Mouse (Mus musculus) ES-E14 (cell line): ENCODE measurements at regions not wholly inside any gene's neighbourhood (a gene's known extent, or its start where the extent isn't known, plus 50 kb on each side); places are given as distances from the start of the nearest gene placed in this dataset.

Experiments
- DNase-seq: peaks from one replicate; pipeline ENCODE4 v3.0.0-alpha.2; 2013; ENCODE audit warnings: low read depth, low spot score
- H3K27ac ChIP-seq: 2 replicates; pipeline ENCODE4 v1.5.1; 2012; ENCODE audit warnings: low read depth, mild to moderate bottlenecking, low read length, moderate library complexity, mixed read lengths; ENCODE audit not compliant: poor library complexity, insufficient read depth, severe bottlenecking
- H3K36me3 ChIP-seq: 2 replicates; pipeline ENCODE4 v1.6.1; 2012; ENCODE audit warnings: mild to moderate bottlenecking, low read length, moderate library complexity, mixed read lengths; ENCODE audit not compliant: control insufficient read depth, poor library complexity, insufficient read depth, severe bottlenecking
- H3K4me1 ChIP-seq, 2 experiments: fragments of 150-350 bp in 1 of 2; sonication (generic) in 1 of 2; 2 replicates each; pipeline ENCODE4 v1.6.1; 2012; ENCODE audit warnings: low read length in 2 of 2, mild to moderate bottlenecking in 1 of 2, mixed read lengths in 1 of 2; ENCODE audit not compliant: control insufficient read depth in 2 of 2, insufficient read depth in 2 of 2, poor library complexity in 1 of 2
- H3K4me3 ChIP-seq, 2 experiments: fragments of 150-350 bp in 1 of 2; sonication (generic) in 1 of 2; 2 replicates each; pipeline ENCODE4 v1.5.1; 2012; ENCODE audit warnings: low read length in 2 of 2, low read depth in 1 of 2, mild to moderate bottlenecking in 1 of 2, mixed read lengths in 1 of 2; ENCODE audit not compliant: insufficient read depth in 1 of 2, poor library complexity in 1 of 2, severe bottlenecking in 1 of 2
- H3K9ac ChIP-seq: 2 replicates; pipeline ENCODE4 v1.6.1; 2012; ENCODE audit warnings: low read depth, mild to moderate bottlenecking, low read length, mixed read lengths; ENCODE audit not compliant: poor library complexity, insufficient read depth, severe bottlenecking
- H3K9me3 ChIP-seq: fragments of 150-350 bp; sonication (generic); 2 replicates; pipeline ENCODE4 v1.6.1; 2012; ENCODE audit warnings: low read depth, mild to moderate bottlenecking, low read length; ENCODE audit not compliant: control insufficient read depth, insufficient read depth
- CHD2 ChIP-seq: IDR thresholded peaks from 2 replicates; pipeline ENCODE4 v1.6.1; 2014; ENCODE audit warnings: mild to moderate bottlenecking, low read depth, low read length, inconsistent platforms
- HCFC1 ChIP-seq: IDR thresholded peaks from 2 replicates; pipeline ENCODE4 v1.6.1; 2012; ENCODE audit warnings: low read length, inconsistent platforms, borderline replicate concordance; ENCODE audit not compliant: insufficient read depth
- MAFK ChIP-seq: IDR thresholded peaks from 2 replicates; pipeline ENCODE4 v1.6.1; 2014; ENCODE audit warnings: mild to moderate bottlenecking, low read depth, low read length, inconsistent platforms; ENCODE audit not compliant: insufficient read depth
- ZC3H11A ChIP-seq: IDR thresholded peaks from 2 replicates; pipeline ENCODE4 v1.6.1; 2012; ENCODE audit warnings: low read depth, mild to moderate bottlenecking, inconsistent platforms, low read length, borderline replicate concordance
- ZNF384 ChIP-seq: IDR thresholded peaks from 2 replicates; pipeline ENCODE4 v1.6.1; 2012; ENCODE audit warnings: low read depth, low read length, inconsistent platforms
- in situ Hi-C, 2 experiments: fragments of 600-800 bp; cut with MboI; formaldehyde crosslinking; loops; one replicate each; pipeline ENCODE4 v1.15.1; 2025; ENCODE audit warnings: low sequenced_read_pairs in 2 of 2, inconsistent platforms in 1 of 2; ENCODE audit not compliant: unreplicated experiment in 2 of 2

- no peak overlapping the region for H3K9ac ChIP-seq
- H3K4me1 ChIP-seq = no peaks in the 10 kb centered on the region
- H3K9me3 ChIP-seq = no peaks in the 10 kb centered on the region
- TF ChIP-seq ZC3H11A (peak; percentile 15; the same call in 1 of the 2 replicates), ZNF384 (no peak)
- in situ Hi-C loops = no loop called here
- no peak overlapping the region for H3K4me3 ChIP-seq
- H3K27ac ChIP-seq = no peak overlapping the region
- no peaks in the 10 kb centered on the region for H3K36me3 ChIP-seq
- peak; percentile 16 for DNase-seq
Measured at GRCm38 (mm10) chr15:19360650-19361049, 541.9 kb downstream of the Cdh10 start.

- H3K27ac ChIP-seq = peak overlapping the region; percentile 31; the same call in 1 of the 2 replicates
- in situ Hi-C loops = no loop called here
- H3K4me3 ChIP-seq = no peak overlapping the region
- no peaks in the 10 kb centered on the region for H3K9me3 ChIP-seq
- H3K9ac ChIP-seq = no peak overlapping the region
- no peaks in the 10 kb centered on the region for H3K36me3 ChIP-seq
- H3K4me1 ChIP-seq = peaks cover 2 to 3% of the 10 kb centered on the region in 2 experiments; a peak in 2 of 4 replicates
- no peak for TF ChIP-seq ZNF384
- TF ChIP-seq CHD2 = no peak
- TF ChIP-seq ZC3H11A = no peak
- no peak for TF ChIP-seq MAFK
- no peak for TF ChIP-seq HCFC1
- no peak for DNase-seq
Measured at GRCm38 (mm10) chr15:19389951-19390350, 571.2 kb downstream of the Cdh10 start.

- in situ Hi-C loops = no loop called here
- TF ChIP-seq MAFK (no peak), CHD2 (no peak), HCFC1 (no peak), ZC3H11A (no peak), ZNF384 (no peak)
- no peak overlapping the region for H3K4me3 ChIP-seq
- H3K4me1 ChIP-seq = peaks cover 3 to 4% of the 10 kb centered on the region in 2 experiments; a peak in 2 of 4 replicates
- H3K9me3 ChIP-seq = no peaks in the 10 kb centered on the region
- no peak overlapping the region for H3K9ac ChIP-seq
- DNase-seq = no peak
- H3K27ac ChIP-seq = peak overlapping the region; percentile 91
- no peaks in the 10 kb centered on the region for H3K36me3 ChIP-seq
Measured at GRCm38 (mm10) chr15:19391250-19391982, 572.7 kb downstream of the Cdh10 start.

GRCm38 (mm10) chr15:19395681-19396080 lies 576.9 kb downstream of the Cdh10 start:
- Histone ChIP-seq H3K4me1 (peaks cover 0 to 3% of the 10 kb centered on the region in 2 experiments; a peak in 1 of 4 replicates), H3K9ac (no peak overlapping the region), H3K36me3 (no peaks in the 10 kb centered on the region), H3K9me3 (no peaks in the 10 kb centered on the region), H3K27ac (no peak overlapping the region), H3K4me3 (no peak overlapping the region)
- no peak for DNase-seq
- in situ Hi-C loops = no loop called here
- TF ChIP-seq ZC3H11A (no peak), ZNF384 (no peak), CHD2 (no peak), MAFK (no peak)
